ENCODE assay signal across 23 mouse cellular contexts in genomic region chr2:154595775-154596174, GRCm38 (mm10). TPM values are rescaled to one million over a fixed set of nuclear protein-coding genes. Genes with fewer than 3 reads are reported as not detected.
DNase-seq lines count a peak whose midpoint lies in the region; ATAC-seq and TF ChIP-seq lines count a peak whose summit lies in the region.
"Had no signal": no experiment of that assay in that cellular context is flagged by ENCODE, and none has a peak within 500 bp of the region (broad histone marks: within the 10 kb centered on the region; RNA-seq: fewer than 3 reads in every experiment).

No protein-coding gene starts in this region.

- no peak overlapping the region for H3K4me2 ChIP-seq in heart, postnatal 0 days (ENCODE audit: low read depth, low read length)
- H3K4me2 ChIP-seq in stomach, postnatal 0 days (replicated peaks; ENCODE audit: low read depth), result no peak overlapping the region
- H3K4me2 ChIP-seq: forebrain, embryonic 12.5 days; limb, embryonic 12.5 days; neural tube, embryonic 12.5 days had no signal

- no peak overlapping the region for H3K4me3 ChIP-seq in heart, postnatal 0 days (ENCODE audit: low read depth, low read length)
- peak overlapping the region; percentile 64 for H3K4me3 ChIP-seq in megakaryocyte, embryonic 14.5 days (replicated peaks)
- H3K4me3 ChIP-seq in stomach, postnatal 0 days (ENCODE audit: low read depth, low read length), result no peak overlapping the region
- H3K4me3 ChIP-seq: forebrain, embryonic 12.5 days; heart, embryonic 10.5 days; limb, embryonic 12.5 days; neural tube, embryonic 12.5 days had no signal

- H3K9me3 ChIP-seq in heart, postnatal 0 days (replicated peaks; ENCODE audit: control insufficient read depth, low read length), result no peaks in the 10 kb centered on the region
- peaks cover 3% of the 10 kb centered on the region for H3K9me3 ChIP-seq in megakaryocyte, embryonic 14.5 days
- H3K9me3 ChIP-seq in stomach, postnatal 0 days (ENCODE audit: control insufficient read depth, low read length), result no peaks in the 10 kb centered on the region
- H3K9me3 ChIP-seq: heart, embryonic 10.5 days; neural tube, embryonic 12.5 days had no signal

- peak; percentile 57 for ATAC-seq in heart, postnatal 0 days (ENCODE audit: insufficient read depth, low read depth)
- no peak for ATAC-seq in megakaryocyte, adult 5-6 weeks (ENCODE audit: poor library complexity, severe bottlenecking)
- no peak for ATAC-seq in stomach, postnatal 0 days (ENCODE audit: low FRiP score, low TSS enrichment)

- H3K27ac ChIP-seq in heart, postnatal 0 days (ENCODE audit: low read depth), result no peak overlapping the region
- H3K27ac ChIP-seq in stomach, postnatal 0 days (replicated peaks), result peak overlapping the region; percentile 35; the same call in 1 of the 2 replicates
- H3K27ac ChIP-seq: forebrain, embryonic 12.5 days; heart, embryonic 10.5 days; limb, embryonic 12.5 days; liver, embryonic 14.5 days; neural tube, embryonic 12.5 days had no signal

- DNase-seq in adrenal gland, postnatal 14 days, result peak; percentile 61
- no peak for DNase-seq in adrenal gland, adult 2 months
- DNase-seq in heart, postnatal 0 days (ENCODE audit: low spot score), result no peak
- DNase-seq in heart, adult 8-10 months (ENCODE audit: low spot score), result no peak
- DNase-seq in stomach, postnatal 0 days (ENCODE audit: low spot score), result no peak
- no peak for DNase-seq in embryo, embryonic 10 days (ENCODE audit: low spot score)
- DNase-seq: embryo, embryonic 11 days; gastrocnemius, postnatal 25 days; heart, postnatal 36 days; kidney, adult 9 months; right cerebral cortex, postnatal 25 days; thymus, postnatal 14 days had no signal

- H3K27me3 ChIP-seq in heart, postnatal 0 days (ENCODE audit: control insufficient read depth, insufficient read depth, low read length), result no peaks in the 10 kb centered on the region
- no peaks in the 10 kb centered on the region for H3K27me3 ChIP-seq in megakaryocyte, embryonic 14.5 days (replicated peaks)
- no peaks in the 10 kb centered on the region for H3K27me3 ChIP-seq in stomach, postnatal 0 days (ENCODE audit: control insufficient read depth, insufficient read depth, low read length)
- H3K27me3 ChIP-seq: forebrain, embryonic 12.5 days; limb, embryonic 12.5 days; neural tube, embryonic 12.5 days had no signal

- H3K36me3 ChIP-seq in heart, postnatal 0 days (replicated peaks; ENCODE audit: control insufficient read depth, insufficient read depth, low read length), result 0 out of 2 replicates have a peak, but pooled peaks cover 8% of the 10 kb centered on the region
- H3K36me3 ChIP-seq in megakaryocyte, embryonic 14.5 days (replicated peaks; ENCODE audit: low read length), result peaks cover 90% of the 10 kb centered on the region
- peaks cover 5% of the 10 kb centered on the region; the same call in 1 of the 2 replicates for H3K36me3 ChIP-seq in stomach, postnatal 0 days (ENCODE audit: control insufficient read depth, insufficient read depth, low read length)
- H3K36me3 ChIP-seq: forebrain, embryonic 12.5 days had no signal

- WGBS in heart, postnatal 0 days, result 55% methylated on average over 5 of the region's 5 CpGs
- 67% methylated on average over 5 of the region's 5 CpGs for WGBS in stomach, postnatal 0 days

- no peak for TF ChIP-seq CTCF in heart, postnatal 0 days (IDR thresholded peaks at IDR 0.05; ENCODE audit: low read depth)
- no peak for TF ChIP-seq CTCF in stomach, postnatal 0 days (IDR thresholded peaks at IDR 0.05; ENCODE audit: low read depth)

- H3K9ac ChIP-seq in heart, postnatal 0 days (replicated peaks; ENCODE audit: low read depth, low read length), result no peak overlapping the region
- H3K9ac ChIP-seq in stomach, postnatal 0 days (ENCODE audit: low read length), result no peak overlapping the region
- H3K9ac ChIP-seq: forebrain, embryonic 12.5 days; limb, embryonic 12.5 days; liver, embryonic 14.5 days; neural tube, embryonic 12.5 days had no signal

- H3K4me1 ChIP-seq in heart, postnatal 0 days (ENCODE audit: control insufficient read depth, insufficient read depth), result no peaks in the 10 kb centered on the region
- peaks cover 50% of the 10 kb centered on the region for H3K4me1 ChIP-seq in megakaryocyte, embryonic 14.5 days
- no peaks in the 10 kb centered on the region for H3K4me1 ChIP-seq in stomach, postnatal 0 days (replicated peaks; ENCODE audit: control insufficient read depth, insufficient read depth)
- H3K4me1 ChIP-seq: forebrain, embryonic 12.5 days; heart, embryonic 10.5 days; limb, embryonic 12.5 days; neural tube, embryonic 12.5 days had no signal

- no peak for TF ChIP-seq EP300 in heart, postnatal 0 days (IDR thresholded peaks at IDR 0.05; ENCODE audit: low read depth)
- no peak for TF ChIP-seq EP300 in stomach, postnatal 0 days (optimal IDR thresholded peaks at IDR 0.05)

RNA-seq across cellular contexts. Expression of gene Pxmp4, which starts 7.7 kb away (rescaled TPM):
- total RNA-seq in adrenal gland, postnatal 14 days (2021), result 41.9 and 44.4 TPM in 2 replicates
- 10 to 100 TPM; 34.7 to 36.6 TPM for total RNA-seq in adrenal gland, adult 2 months (2021)
- 48.1 and 55.5 TPM in 2 replicates for polyA plus RNA-seq in adrenal gland, adult 2 months (2012; rRNA removed)
- 29.4 and 97.5 TPM in 2 replicates for total RNA-seq in heart, postnatal 0 days (2014; rRNA removed; ENCODE audit: low replicate concordance)
- polyA plus RNA-seq in heart, postnatal 0 days (2015; fragmentation: Nextera tagmentation; extraction: Ambion mirVana), result 40.0 and 42.7 TPM in 2 replicates
- 10 to 100 TPM; 25.0 to 31.0 (median 27.2) TPM for total RNA-seq in heart, adult 8-10 months (2022)
- polyA plus RNA-seq in megakaryocyte, embryonic 14.5 days (2012; ENCODE audit: insufficient read depth, low replicate concordance), result 8.5 and 10.5 TPM in 2 replicates
- 21.9 and 24.2 TPM in 2 replicates for total RNA-seq in megakaryocyte, adult 5-6 weeks (2015)
- 24.4 and 27.1 TPM in 2 replicates for total RNA-seq in megakaryocyte, adult 5-6 weeks (2017)
- 49.7 and 52.8 TPM in 2 replicates for polyA plus RNA-seq in stomach, postnatal 0 days (2015; fragmentation: Nextera tagmentation; extraction: Ambion mirVana)

RNA-seq across cellular contexts. Expression of gene Zfp341, which starts 17.3 kb away (rescaled TPM):
- total RNA-seq in adrenal gland, postnatal 14 days (2021), result 2.2 and 3.1 TPM in 2 replicates
- 1 to 10 TPM; 3.0 to 3.6 TPM for total RNA-seq in adrenal gland, adult 2 months (2021)
- polyA plus RNA-seq in adrenal gland, adult 2 months (2012; rRNA removed), result 5.9 and 7.2 TPM in 2 replicates
- total RNA-seq in heart, postnatal 0 days (2014; rRNA removed; ENCODE audit: low replicate concordance), result 1.1 and 4.4 TPM in 2 replicates
- polyA plus RNA-seq in heart, postnatal 0 days (2015; fragmentation: Nextera tagmentation; extraction: Ambion mirVana), result 0.40 and 0.54 TPM in 2 replicates
- total RNA-seq in heart, adult 8-10 months (2022), result 1 to 10 TPM; 2.4 to 4.3 (median 2.7) TPM
- 4.0 and 4.4 TPM in 2 replicates for polyA plus RNA-seq in megakaryocyte, embryonic 14.5 days (2012; ENCODE audit: insufficient read depth, low replicate concordance)
- 2.2 and 2.3 TPM in 2 replicates for total RNA-seq in megakaryocyte, adult 5-6 weeks (2015)
- 1.5 and 1.8 TPM in 2 replicates for total RNA-seq in megakaryocyte, adult 5-6 weeks (2017)
- polyA plus RNA-seq in stomach, postnatal 0 days (2015; fragmentation: Nextera tagmentation; extraction: Ambion mirVana), result 0.27 and 0.45 TPM in 2 replicates

RNA-seq across cellular contexts. Expression of gene 4930519P11Rik, which starts 17.5 kb away (rescaled TPM):
- total RNA-seq in adrenal gland, postnatal 14 days (2021), result not detected in 2 replicates
- total RNA-seq in adrenal gland, adult 2 months (2021), result under 1 TPM in 1 of 2 experiments, not detected in 1; 0.66 TPM
- 1.1 and 2.5 TPM in 2 replicates for polyA plus RNA-seq in adrenal gland, adult 2 months (2012; rRNA removed)
- not detected in 2 replicates for total RNA-seq in heart, postnatal 0 days (2014; rRNA removed; ENCODE audit: low replicate concordance)
- not detected in 2 replicates for polyA plus RNA-seq in heart, postnatal 0 days (2015; fragmentation: Nextera tagmentation; extraction: Ambion mirVana)
- not detected for total RNA-seq in heart, adult 8-10 months (2022)
- polyA plus RNA-seq in megakaryocyte, embryonic 14.5 days (2012; ENCODE audit: insufficient read depth, low replicate concordance), result 1.6 and 14.8 TPM in 2 replicates
- total RNA-seq in megakaryocyte, adult 5-6 weeks (2015), result 2.7 TPM in 1 of 2 replicates, not detected in the other
- total RNA-seq in megakaryocyte, adult 5-6 weeks (2017), result 0.85 TPM in 1 of 2 replicates, not detected in the other
- polyA plus RNA-seq in stomach, postnatal 0 days (2015; fragmentation: Nextera tagmentation; extraction: Ambion mirVana), result 0.22 and 0.28 TPM in 2 replicates
- total RNA-seq: gastrocnemius, postnatal 25 days; heart, postnatal 36 days had no signal
- polyA plus RNA-seq: cerebellum, adult 2 months; forebrain, embryonic 12.5 days; large intestine, adult 2 months; limb, embryonic 12.5 days; lung, embryonic 16.5 days; stomach, embryonic 16.5 days had no signal

RNA-seq across cellular contexts. Expression of gene E2f1, which starts 26.1 kb away (rescaled TPM):
- 12.1 and 12.2 TPM in 2 replicates for total RNA-seq in adrenal gland, postnatal 14 days (2021)
- total RNA-seq in adrenal gland, adult 2 months (2021), result 1 to 10 TPM; 7.4 to 8.7 TPM
- polyA plus RNA-seq in adrenal gland, adult 2 months (2012; rRNA removed), result 12.3 and 14.9 TPM in 2 replicates
- 8.4 and 11.0 TPM in 2 replicates for total RNA-seq in heart, postnatal 0 days (2014; rRNA removed; ENCODE audit: low replicate concordance)
- polyA plus RNA-seq in heart, postnatal 0 days (2015; fragmentation: Nextera tagmentation; extraction: Ambion mirVana), result 6.1 and 6.4 TPM in 2 replicates
- 1 to 10 TPM in 1 of 4 experiments, under 1 TPM in 3; 0.25 to 1.2 (median 0.47) TPM for total RNA-seq in heart, adult 8-10 months (2022)
- polyA plus RNA-seq in megakaryocyte, embryonic 14.5 days (2012; ENCODE audit: insufficient read depth, low replicate concordance), result 24.2 and 31.3 TPM in 2 replicates
- 14.3 and 16.2 TPM in 2 replicates for total RNA-seq in megakaryocyte, adult 5-6 weeks (2015)
- 7.7 and 9.3 TPM in 2 replicates for total RNA-seq in megakaryocyte, adult 5-6 weeks (2017)
- polyA plus RNA-seq in stomach, postnatal 0 days (2015; fragmentation: Nextera tagmentation; extraction: Ambion mirVana), result 5.7 and 6.1 TPM in 2 replicates

RNA-seq across cellular contexts. Expression of gene Necab3, which starts 37.1 kb away (rescaled TPM):
- 2.3 and 3.9 TPM in 2 replicates for total RNA-seq in adrenal gland, postnatal 14 days (2021)
- 1 to 10 TPM; 1.5 to 1.6 TPM for total RNA-seq in adrenal gland, adult 2 months (2021)
- polyA plus RNA-seq in adrenal gland, adult 2 months (2012; rRNA removed), result 3.3 and 4.3 TPM in 2 replicates
- 2.8 and 3.9 TPM in 2 replicates for total RNA-seq in heart, postnatal 0 days (2014; rRNA removed; ENCODE audit: low replicate concordance)
- 1.3 and 2.0 TPM in 2 replicates for polyA plus RNA-seq in heart, postnatal 0 days (2015; fragmentation: Nextera tagmentation; extraction: Ambion mirVana)
- 1 to 10 TPM in 1 of 4 experiments, under 1 TPM in 3; 0.25 to 1.2 (median 0.60) TPM for total RNA-seq in heart, adult 8-10 months (2022)
- polyA plus RNA-seq in megakaryocyte, embryonic 14.5 days (2012; ENCODE audit: insufficient read depth, low replicate concordance), result 0.31 TPM in 1 of 2 replicates, not detected in the other
- 0.78 and 1.6 TPM in 2 replicates for total RNA-seq in megakaryocyte, adult 5-6 weeks (2015)
- 1.8 and 2.2 TPM in 2 replicates for total RNA-seq in megakaryocyte, adult 5-6 weeks (2017)
- 0.50 and 0.70 TPM in 2 replicates for polyA plus RNA-seq in stomach, postnatal 0 days (2015; fragmentation: Nextera tagmentation; extraction: Ambion mirVana)
